Mouse (Mus musculus): ENCODE measurements at regions not wholly inside any gene's neighbourhood (a gene's known extent, or its start where the extent isn't known, plus 50 kb on each side); places are given as distances from the start of the nearest gene placed in this dataset.

DNA sequence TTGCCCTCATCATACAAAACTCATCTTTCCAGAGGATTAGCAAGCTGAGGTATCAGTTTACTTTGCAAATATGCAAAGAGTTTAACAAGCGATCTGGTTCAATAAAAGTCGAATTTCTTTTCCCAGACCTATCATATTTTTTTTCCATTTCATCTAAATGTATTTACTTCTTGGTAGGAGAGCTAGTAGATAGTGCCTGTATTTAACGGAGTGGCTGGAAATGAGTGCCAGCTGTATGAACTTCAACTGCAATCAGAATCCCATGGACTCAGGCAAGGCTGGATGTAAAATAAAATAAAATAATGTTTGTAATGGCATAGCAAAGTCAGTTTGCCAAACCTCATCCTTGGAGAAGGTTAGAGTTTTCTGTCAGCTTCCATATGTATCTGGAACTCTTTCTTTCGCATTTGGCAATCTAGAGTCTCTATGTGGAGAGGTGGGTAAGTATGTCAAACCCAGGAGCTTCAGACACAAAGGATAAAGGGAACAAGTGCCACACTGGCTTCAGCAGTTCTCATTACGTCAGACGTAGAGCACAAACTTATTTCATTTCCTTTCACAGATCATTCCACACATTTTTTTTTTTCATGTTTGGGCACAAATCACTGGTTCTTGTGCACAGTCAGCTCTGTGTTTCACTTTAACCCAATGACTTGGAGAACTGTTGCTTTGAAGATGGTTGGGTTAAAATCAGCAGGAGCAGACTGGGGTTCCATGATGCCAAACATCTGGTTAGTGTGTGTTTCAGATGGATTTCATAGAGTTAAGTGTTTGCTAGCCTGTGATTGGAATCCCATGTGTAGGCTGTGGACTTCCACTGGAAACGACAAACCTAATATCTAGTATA, 357.2 kb upstream of the Tmc3 start:
- H3K27ac ChIP-seq: no peak overlapping the region
- no peak overlapping the region for H3K9ac ChIP-seq
- 72% methylated on average over 7 of the region's 7 CpGs for WGBS (ENCODE audit: insufficient replicate concordance)
- H3K4me2 ChIP-seq: no peak overlapping the region
- no peaks in the 10 kb centered on the region for H3K36me3 ChIP-seq
- no peaks in the 10 kb centered on the region for H3K27me3 ChIP-seq
- H3K4me1 ChIP-seq (replicated peaks): no peaks in the 10 kb centered on the region
- DNase-seq (no peak), ATAC-seq (ENCODE audit: low read depth) (no peak)
- no peaks in the 10 kb centered on the region for H3K9me3 ChIP-seq (replicated peaks)
- no peak overlapping the region for H3K4me3 ChIP-seq (replicated peaks)

GRCm38 (mm10) chr7:83230496-83231325, 354.0 kb upstream of the Tmc3 start:
- H3K4me1 ChIP-seq (replicated peaks): no peaks in the 10 kb centered on the region
- no peak overlapping the region for H3K4me3 ChIP-seq (replicated peaks)
- H3K36me3 ChIP-seq: no peaks in the 10 kb centered on the region
- WGBS (ENCODE audit: insufficient replicate concordance): 59% methylated on average over 3 of the region's 3 CpGs
- H3K27me3 ChIP-seq: no peaks in the 10 kb centered on the region
- no peak overlapping the region for H3K4me2 ChIP-seq
- DNase-seq: no peak
- no peaks in the 10 kb centered on the region for H3K9me3 ChIP-seq (replicated peaks)
- H3K9ac ChIP-seq: no peak overlapping the region
- no peak for ATAC-seq (ENCODE audit: low read depth)
- H3K27ac ChIP-seq: no peak overlapping the region

GRCm38 (mm10) chr7:83235659-83236058, 349.1 kb upstream of the Tmc3 start:
- no peak for DNase-seq
- H3K27ac ChIP-seq: no peak overlapping the region
- WGBS (ENCODE audit: insufficient replicate concordance): 74% methylated on average over 3 of the region's 3 CpGs
- no peaks in the 10 kb centered on the region for H3K9me3 ChIP-seq (replicated peaks)
- H3K4me2 ChIP-seq: no peak overlapping the region
- H3K9ac ChIP-seq: no peak overlapping the region
- no peaks in the 10 kb centered on the region for H3K36me3 ChIP-seq
- no peak for ATAC-seq (ENCODE audit: low read depth)
- no peaks in the 10 kb centered on the region for H3K27me3 ChIP-seq
- H3K4me1 ChIP-seq (replicated peaks): no peaks in the 10 kb centered on the region
- H3K4me3 ChIP-seq (replicated peaks): no peak overlapping the region

DNA sequence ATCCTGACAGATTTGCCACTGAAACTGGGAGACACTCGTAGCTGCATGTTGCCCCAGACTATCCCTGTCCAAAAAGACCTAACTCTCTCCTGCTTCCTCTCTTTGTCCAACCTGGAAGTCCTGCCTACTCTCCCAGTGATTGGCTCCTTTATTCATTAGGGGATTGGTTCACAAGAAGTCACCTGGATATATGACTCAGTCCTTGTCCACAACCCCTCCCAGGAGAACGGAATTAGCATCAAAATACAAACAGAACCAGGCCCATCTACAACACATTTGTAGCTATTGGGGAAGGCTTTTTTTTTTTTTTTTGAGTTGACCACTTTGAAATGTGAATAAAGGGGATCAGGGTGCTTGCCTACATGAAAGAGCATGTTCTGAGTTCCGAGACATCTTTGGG, 347.4 kb upstream of the Tmc3 start:
- H3K27ac ChIP-seq: no peak overlapping the region
- H3K9ac ChIP-seq: no peak overlapping the region
- no peak overlapping the region for H3K4me2 ChIP-seq
- no peaks in the 10 kb centered on the region for H3K4me1 ChIP-seq (replicated peaks)
- H3K4me3 ChIP-seq (replicated peaks): no peak overlapping the region
- no peak for ATAC-seq (ENCODE audit: low read depth)
- H3K9me3 ChIP-seq (replicated peaks): no peaks in the 10 kb centered on the region
- 51% methylated on average over 3 of the region's 3 CpGs for WGBS (ENCODE audit: insufficient replicate concordance)
- H3K36me3 ChIP-seq: no peaks in the 10 kb centered on the region
- DNase-seq: no peak
- no peaks in the 10 kb centered on the region for H3K27me3 ChIP-seq

GRCm38 (mm10) chr7:83238091-83238490, 346.6 kb upstream of the Tmc3 start:
- Histone ChIP-seq H3K9ac (no peak overlapping the region), H3K27ac (no peak overlapping the region), H3K27me3 (no peaks in the 10 kb centered on the region), H3K4me3 (replicated peaks) (no peak overlapping the region), H3K4me1 (replicated peaks) (no peaks in the 10 kb centered on the region), H3K36me3 (no peaks in the 10 kb centered on the region), H3K9me3 (replicated peaks) (no peaks in the 10 kb centered on the region), H3K4me2 (no peak overlapping the region)
- no peak for DNase-seq
- ATAC-seq (ENCODE audit: low read depth): no peak

DNA sequence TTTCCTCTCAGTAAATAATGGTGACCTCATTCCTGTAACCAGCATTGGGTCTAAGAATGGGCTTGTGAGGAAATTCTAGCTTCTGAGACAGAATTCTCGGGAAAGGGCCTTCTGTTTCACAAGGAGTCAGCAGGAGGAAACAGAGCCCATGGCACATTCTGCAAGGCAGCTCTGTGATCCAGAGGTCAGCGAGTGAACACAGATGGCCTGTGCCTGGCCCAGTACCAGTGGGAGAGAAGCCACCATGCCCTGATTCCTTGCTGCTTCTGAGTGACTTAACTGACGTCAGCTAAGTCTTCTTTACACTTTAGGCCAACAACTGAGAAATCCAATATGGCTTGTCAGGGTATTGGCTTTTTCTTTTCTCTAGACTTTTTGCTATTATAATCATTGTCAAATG, 342.5 kb upstream of the Tmc3 start:
- DNase-seq (no peak), ATAC-seq (ENCODE audit: low read depth) (no peak)
- no peak overlapping the region for H3K4me2 ChIP-seq
- 38% methylated on average over 3 of the region's 3 CpGs for WGBS (ENCODE audit: insufficient replicate concordance)
- no peaks in the 10 kb centered on the region for H3K9me3 ChIP-seq (replicated peaks)
- no peak overlapping the region for H3K4me3 ChIP-seq (replicated peaks)
- H3K4me1 ChIP-seq (replicated peaks): no peaks in the 10 kb centered on the region
- H3K27ac ChIP-seq: no peak overlapping the region
- no peak overlapping the region for H3K9ac ChIP-seq
- H3K36me3 ChIP-seq: no peaks in the 10 kb centered on the region
- H3K27me3 ChIP-seq: no peaks in the 10 kb centered on the region

GRCm38 (mm10) chr7:83245867-83246266, 338.9 kb upstream of the Tmc3 start:
- DNase-seq: no peak

GRCm38 (mm10) chr7:83251995-83252563, 332.6 kb upstream of the Tmc3 start:
- DNase-seq: no peak
- no peak overlapping the region for H3K4me3 ChIP-seq (replicated peaks)
- no peak overlapping the region for H3K27ac ChIP-seq
- no peak overlapping the region for H3K4me2 ChIP-seq
- no peaks in the 10 kb centered on the region for H3K4me1 ChIP-seq (replicated peaks)
- no peak for ATAC-seq (ENCODE audit: low read depth)
- H3K9ac ChIP-seq: no peak overlapping the region
- no peaks in the 10 kb centered on the region for H3K9me3 ChIP-seq (replicated peaks)
- H3K27me3 ChIP-seq: no peaks in the 10 kb centered on the region
- H3K36me3 ChIP-seq: no peaks in the 10 kb centered on the region
- 69% methylated on average over 8 of the region's 8 CpGs for WGBS (ENCODE audit: insufficient replicate concordance)

More at GRCm38 (mm10) chr7:83245867-83246266, 338.9 kb upstream of the Tmc3 start:
- ATAC-seq (ENCODE audit: low read depth): no peak
- Histone ChIP-seq H3K4me2 (no peak overlapping the region), H3K4me3 (replicated peaks) (no peak overlapping the region), H3K27ac (no peak overlapping the region), H3K36me3 (no peaks in the 10 kb centered on the region), H3K4me1 (replicated peaks) (no peaks in the 10 kb centered on the region), H3K9me3 (replicated peaks) (no peaks in the 10 kb centered on the region), H3K27me3 (no peaks in the 10 kb centered on the region), H3K9ac (no peak overlapping the region)
- WGBS (ENCODE audit: insufficient replicate concordance): 65% methylated on average over 2 of the region's 2 CpGs

GRCm38 (mm10) chr7:83253001-83253400, 331.7 kb upstream of the Tmc3 start:
- 69% methylated on average over 9 of the region's 9 CpGs for WGBS (ENCODE audit: insufficient replicate concordance)
- no peaks in the 10 kb centered on the region for H3K9me3 ChIP-seq (replicated peaks)
- H3K4me2 ChIP-seq: no peak overlapping the region
- DNase-seq (no peak), ATAC-seq (ENCODE audit: low read depth) (no peak)
- no peaks in the 10 kb centered on the region for H3K36me3 ChIP-seq
- no peak overlapping the region for H3K9ac ChIP-seq
- H3K27me3 ChIP-seq: no peaks in the 10 kb centered on the region
- H3K4me1 ChIP-seq (replicated peaks): no peaks in the 10 kb centered on the region
- no peak overlapping the region for H3K4me3 ChIP-seq (replicated peaks)
- no peak overlapping the region for H3K27ac ChIP-seq

- Histone ChIP-seq H3K36me3 (no peaks in the 10 kb centered on the region), H3K4me2 (no peak overlapping the region), H3K9ac (no peak overlapping the region), H3K4me1 (replicated peaks) (no peaks in the 10 kb centered on the region), H3K27me3 (no peaks in the 10 kb centered on the region), H3K27ac (no peak overlapping the region), H3K4me3 (replicated peaks) (no peak overlapping the region), H3K9me3 (replicated peaks) (no peaks in the 10 kb centered on the region)
- WGBS (ENCODE audit: insufficient replicate concordance): 63% methylated on average over 3 of the region's 3 CpGs
- no peak for DNase-seq
- no peak for ATAC-seq (ENCODE audit: low read depth)
These were observed 331.3 kb upstream of the Tmc3 start for GRCm38 (mm10) chr7:83253432-83253831.

DNA sequence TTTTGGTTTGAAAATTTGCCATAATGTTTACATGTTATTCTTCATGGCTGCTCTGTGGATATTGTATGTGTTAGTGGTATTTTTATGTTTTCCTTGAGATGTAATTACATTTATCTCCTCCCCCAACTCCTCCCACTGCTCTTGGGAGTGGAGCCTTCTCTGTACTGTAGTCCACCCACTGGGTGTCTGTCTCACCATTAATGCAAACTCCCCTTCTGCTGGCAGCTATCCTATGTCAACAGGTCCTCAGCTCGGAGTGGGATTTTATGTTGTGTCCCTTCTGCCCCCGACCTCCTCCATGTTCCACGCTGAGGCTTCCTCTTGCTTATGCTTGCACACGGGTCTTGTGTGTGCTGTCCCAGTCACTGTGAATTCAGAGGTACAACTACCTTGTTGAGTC, 330.3 kb upstream of the Tmc3 start:
- H3K9me3 ChIP-seq (replicated peaks): no peaks in the 10 kb centered on the region
- H3K9ac ChIP-seq: no peak overlapping the region
- H3K36me3 ChIP-seq: no peaks in the 10 kb centered on the region
- no peak for ATAC-seq (ENCODE audit: low read depth)
- no peaks in the 10 kb centered on the region for H3K4me1 ChIP-seq (replicated peaks)
- no peak for DNase-seq
- 76% methylated on average over 4 of the region's 4 CpGs for WGBS (ENCODE audit: insufficient replicate concordance)
- H3K4me3 ChIP-seq (replicated peaks): no peak overlapping the region
- no peaks in the 10 kb centered on the region for H3K27me3 ChIP-seq
- H3K4me2 ChIP-seq: no peak overlapping the region
- no peak overlapping the region for H3K27ac ChIP-seq
